Comparison of ENCODE assay signal across 10 mouse cellular contexts in genomic region chr2:154646634-154647033, GRCm38 (mm10). TPM values are rescaled to one million over a fixed set of nuclear protein-coding genes. Genes with fewer than 3 reads are reported as not detected.
DNase-seq lines count a peak whose midpoint lies in the region; ATAC-seq and TF ChIP-seq lines count a peak whose summit lies in the region.
"Had no signal": no experiment of that assay in that cellular context is flagged by ENCODE, and none has a peak within 500 bp of the region (broad histone marks: within the 10 kb centered on the region; RNA-seq: fewer than 3 reads in every experiment).

No protein-coding gene starts in this region.

- no peaks in the 10 kb centered on the region for H3K9me3 ChIP-seq in forebrain, postnatal 0 days (ENCODE audit: low read length)
- H3K9me3 ChIP-seq in forebrain, embryonic 10.5 days = no peaks in the 10 kb centered on the region

- DNase-seq in forebrain, postnatal 0 days = peak; percentile 56
- DNase-seq in forebrain, embryonic 10.5 days (ENCODE audit: extremely low spot score, low spot score) = no peak
- DNase-seq in right cerebral cortex, adult 2 months (ENCODE audit: low spot score in 2 of 2) = peak; percentile 30 to 36
- DNase-seq in right cerebral cortex, postnatal 36 days (ENCODE audit: low spot score in 2 of 2) = no peak
- DNase-seq in lung, postnatal 14 days = peak; percentile 35
- DNase-seq in gastrocnemius, postnatal 4 days (ENCODE audit: low spot score in 2 of 2) = no peak
- DNase-seq in urinary bladder, postnatal 25 days (ENCODE audit: low spot score) = no peak

- H3K4me1 ChIP-seq in forebrain, postnatal 0 days (ENCODE audit: insufficient read depth) = no peaks in the 10 kb centered on the region
- H3K4me1 ChIP-seq in forebrain, embryonic 10.5 days = peaks cover 11% of the 10 kb centered on the region
- H3K4me1 ChIP-seq in bone marrow, adult 2 months (ENCODE audit: control insufficient read depth, insufficient read depth, low read length) = no peaks in the 10 kb centered on the region

- 77% methylated on average over 5 of the region's 5 CpGs for WGBS in forebrain, postnatal 0 days
- WGBS in forebrain, embryonic 10.5 days = 86% methylated on average over 5 of the region's 5 CpGs
- WGBS in bone marrow, adult 2 months = 77% methylated on average over 5 of the region's 5 CpGs

- no peak overlapping the region for H3K4me2 ChIP-seq in forebrain, postnatal 0 days (ENCODE audit: low read depth)

- H3K4me3 ChIP-seq in forebrain, postnatal 0 days (ENCODE audit: low read depth, low read length) = no peak overlapping the region
- H3K4me3 ChIP-seq in forebrain, embryonic 10.5 days = no peak overlapping the region
- no peak overlapping the region for H3K4me3 ChIP-seq in bone marrow, adult 2 months (replicated peaks; ENCODE audit: control insufficient read depth, low read depth, low read length)

- peak; percentile 68 for TF ChIP-seq CTCF in forebrain, postnatal 0 days (IDR thresholded peaks at IDR 0.05; ENCODE audit: low read depth)
- peak; percentile 35; the same call in 1 of the 2 replicates for TF ChIP-seq CTCF in bone marrow, adult 2 months (IDR thresholded peaks at IDR 0.05; ENCODE audit: control insufficient read depth, insufficient read depth, low read length)

- H3K27me3 ChIP-seq in forebrain, postnatal 0 days (ENCODE audit: insufficient read depth, low read length) = no peaks in the 10 kb centered on the region
- H3K27me3 ChIP-seq in forebrain, embryonic 10.5 days (ENCODE audit: poor library complexity, severe bottlenecking) = no peaks in the 10 kb centered on the region

- H3K36me3 ChIP-seq in forebrain, postnatal 0 days (ENCODE audit: insufficient read depth) = peaks cover 47% of the 10 kb centered on the region
- peaks cover 47% of the 10 kb centered on the region for H3K36me3 ChIP-seq in forebrain, embryonic 10.5 days (replicated peaks)

- TF ChIP-seq POLR2A in bone marrow, adult 2 months (IDR thresholded peaks at IDR 0.05; ENCODE audit: borderline replicate concordance, control insufficient read depth, low read depth, low read length) = no peak

- H3K27ac ChIP-seq in forebrain, postnatal 0 days (ENCODE audit: low read depth, low read length) = no peak overlapping the region
- no peak overlapping the region for H3K27ac ChIP-seq in forebrain, embryonic 10.5 days
- H3K27ac ChIP-seq in bone marrow, adult 2 months (ENCODE audit: control insufficient read depth, insufficient read depth, low read depth, low read length, poor library complexity) = no peak overlapping the region

- H3K9ac ChIP-seq in forebrain, postnatal 0 days = no peak overlapping the region

- ATAC-seq in forebrain, postnatal 0 days = peak; percentile 53; the same call in 1 of the 2 replicates

RNA-seq across cellular contexts. Expression of gene Chmp4b, which starts 4.9 kb away (rescaled TPM):
- 176 and 191 TPM in 2 replicates for total RNA-seq in forebrain, postnatal 0 days (2014; rRNA removed)
- polyA plus RNA-seq in forebrain, postnatal 0 days (2015; fragmentation: Nextera tagmentation; extraction: Ambion mirVana) = 28.9 and 29.4 TPM in 2 replicates
- 12.9 and 13.4 TPM in 2 replicates for polyA plus RNA-seq in forebrain, embryonic 10.5 days (2016; fragmentation: Nextera tagmentation; extraction: Ambion mirVana)
- 132 and 162 TPM in 2 replicates for polyA plus RNA-seq in bone marrow, adult 2 months (2011; ENCODE audit: insufficient read depth, insufficient read length, low replicate concordance, missing spikeins)
- 100 to 1,000 TPM; 116 to 126 TPM for total RNA-seq in gastrocnemius, postnatal 4 days (2021)

RNA-seq across cellular contexts. Expression of gene 4930519P11Rik, which starts 33.4 kb away (rescaled TPM):
- total RNA-seq in forebrain, postnatal 0 days (2014; rRNA removed) = 1.1 TPM in 1 of 2 replicates, not detected in the other
- 0.64 TPM in 1 of 2 replicates, not detected in the other for polyA plus RNA-seq in forebrain, postnatal 0 days (2015; fragmentation: Nextera tagmentation; extraction: Ambion mirVana)
- 0.34 and 0.53 TPM in 2 replicates for polyA plus RNA-seq in forebrain, embryonic 10.5 days (2016; fragmentation: Nextera tagmentation; extraction: Ambion mirVana)
- polyA plus RNA-seq in bone marrow, adult 2 months (2011; ENCODE audit: insufficient read depth, insufficient read length, low replicate concordance, missing spikeins) = not detected in 2 replicates
- under 1 TPM; 0.60 to 0.83 TPM for total RNA-seq in gastrocnemius, postnatal 4 days (2021)
- polyA plus RNA-seq: heart, embryonic 14.5 days; stomach, embryonic 16.5 days had no signal

RNA-seq across cellular contexts. Expression of gene Zfp341, which starts 33.5 kb away (rescaled TPM):
- total RNA-seq in forebrain, postnatal 0 days (2014; rRNA removed) = 8.8 and 10.2 TPM in 2 replicates
- polyA plus RNA-seq in forebrain, postnatal 0 days (2015; fragmentation: Nextera tagmentation; extraction: Ambion mirVana) = 1.3 and 1.4 TPM in 2 replicates
- 0.93 and 1.2 TPM in 2 replicates for polyA plus RNA-seq in forebrain, embryonic 10.5 days (2016; fragmentation: Nextera tagmentation; extraction: Ambion mirVana)
- 1.8 and 2.6 TPM in 2 replicates for polyA plus RNA-seq in bone marrow, adult 2 months (2011; ENCODE audit: insufficient read depth, insufficient read length, low replicate concordance, missing spikeins)
- total RNA-seq in gastrocnemius, postnatal 4 days (2021) = 1 to 10 TPM; 2.5 to 2.6 TPM

RNA-seq across cellular contexts. Expression of gene Pxmp4, which starts 43.1 kb away (rescaled TPM):
- total RNA-seq in forebrain, postnatal 0 days (2014; rRNA removed) = 13.2 and 15.0 TPM in 2 replicates
- 16.6 and 17.9 TPM in 2 replicates for polyA plus RNA-seq in forebrain, postnatal 0 days (2015; fragmentation: Nextera tagmentation; extraction: Ambion mirVana)
- 9.3 and 12.4 TPM in 2 replicates for polyA plus RNA-seq in forebrain, embryonic 10.5 days (2016; fragmentation: Nextera tagmentation; extraction: Ambion mirVana)
- polyA plus RNA-seq in bone marrow, adult 2 months (2011; ENCODE audit: insufficient read depth, insufficient read length, low replicate concordance, missing spikeins) = 11.3 and 12.1 TPM in 2 replicates
- 10 to 100 TPM; 15.7 to 20.9 TPM for total RNA-seq in gastrocnemius, postnatal 4 days (2021)

Comparison
In these comparisons a context has a peak if more than half of its experiments do, and no peak if none do; other contexts are left out.
1. DNase-seq: peak in forebrain, postnatal 0 days (single experiment), right cerebral cortex, adult 2 months (2 of 2) and lung, postnatal 14 days (single experiment); none in forebrain, embryonic 10.5 days (single experiment), right cerebral cortex, postnatal 36 days (0 of 2), gastrocnemius, postnatal 4 days (0 of 2) and urinary bladder, postnatal 25 days (single experiment).